In genomic region chr4:92826981-92827380, GRCm38 (mm10) we compare ENCODE assay signal across 21 mouse cellular contexts.
DNase-seq lines count a peak whose midpoint lies in the region; ATAC-seq and TF ChIP-seq lines count a peak whose summit lies in the region.
"Had no signal": no experiment of that assay in that cellular context is flagged by ENCODE, and none has a peak within 500 bp of the region (broad histone marks: within the 10 kb centered on the region; RNA-seq: fewer than 3 reads in every experiment).

No protein-coding gene starts in this region.

- H3K27ac ChIP-seq in kidney, embryonic 14.5 days (ENCODE audit: low read depth, low read length): no peak overlapping the region
- H3K27ac ChIP-seq in intestine, postnatal 0 days (ENCODE audit: low read depth, low read length): no peak overlapping the region
- H3K27ac ChIP-seq in kidney, postnatal 0 days: no peak overlapping the region
- no peak overlapping the region for H3K27ac ChIP-seq in embryonic facial prominence, embryonic 10.5 days (replicated peaks)
- H3K27ac ChIP-seq: embryonic facial prominence, embryonic 15.5 days; forebrain, embryonic 10.5 days; gastrocnemius, adult 2 months; heart, embryonic 10.5 days; hindbrain, embryonic 12.5 days had no signal

- H3K9me3 ChIP-seq in kidney, embryonic 14.5 days (ENCODE audit: control insufficient read depth, low read length): no peaks in the 10 kb centered on the region
- H3K9me3 ChIP-seq in intestine, postnatal 0 days (ENCODE audit: control insufficient read depth): no peaks in the 10 kb centered on the region
- H3K9me3 ChIP-seq in kidney, postnatal 0 days (replicated peaks; ENCODE audit: low read length): no peaks in the 10 kb centered on the region
- no peaks in the 10 kb centered on the region for H3K9me3 ChIP-seq in embryonic facial prominence, embryonic 10.5 days
- H3K9me3 ChIP-seq: embryonic facial prominence, embryonic 15.5 days; forebrain, embryonic 10.5 days; heart, embryonic 10.5 days; hindbrain, embryonic 12.5 days had no signal

- no peak for ATAC-seq in kidney, embryonic 14.5 days (ENCODE audit: low FRiP score, low TSS enrichment)
- peak; percentile 99 for ATAC-seq in intestine, postnatal 0 days
- peak; percentile 90 for ATAC-seq in kidney, postnatal 0 days (replicated peaks; ENCODE audit: low FRiP score, low read depth)
- ATAC-seq in monocyte, adult 5-6 weeks (replicated peaks; ENCODE audit: insufficient number of reproducible peaks, low FRiP score, low TSS enrichment, poor library complexity, severe bottlenecking): no peak
- ATAC-seq: forebrain, embryonic 14.5 days had no signal

- no peaks in the 10 kb centered on the region for H3K27me3 ChIP-seq in kidney, embryonic 14.5 days (ENCODE audit: control insufficient read depth, insufficient read depth, low read length)
- H3K27me3 ChIP-seq in intestine, postnatal 0 days (replicated peaks; ENCODE audit: control insufficient read depth, insufficient read depth, low read length): no peaks in the 10 kb centered on the region
- no peaks in the 10 kb centered on the region for H3K27me3 ChIP-seq in kidney, postnatal 0 days (ENCODE audit: insufficient read depth, low read length)
- no peaks in the 10 kb centered on the region for H3K27me3 ChIP-seq in embryonic facial prominence, embryonic 10.5 days (replicated peaks; ENCODE audit: low read depth, poor library complexity, severe bottlenecking)
- H3K27me3 ChIP-seq: embryonic facial prominence, embryonic 15.5 days; hindbrain, embryonic 12.5 days had no signal

- H3K4me3 ChIP-seq in kidney, embryonic 14.5 days (ENCODE audit: low read length): no peak overlapping the region
- no peak overlapping the region for H3K4me3 ChIP-seq in intestine, postnatal 0 days (ENCODE audit: low read depth, low read length)
- no peak overlapping the region for H3K4me3 ChIP-seq in kidney, postnatal 0 days (replicated peaks; ENCODE audit: low read depth, low read length)
- H3K4me3 ChIP-seq in embryonic facial prominence, embryonic 10.5 days: no peak overlapping the region
- H3K4me3 ChIP-seq: embryonic facial prominence, embryonic 15.5 days; erythroblast, embryonic 14.5 days; forebrain, embryonic 10.5 days; gastrocnemius, adult 2 months; heart, embryonic 10.5 days; hindbrain, embryonic 12.5 days had no signal

- no peak overlapping the region for H3K9ac ChIP-seq in kidney, embryonic 14.5 days (ENCODE audit: low read depth, low read length)
- H3K9ac ChIP-seq in intestine, postnatal 0 days (ENCODE audit: low read depth, low read length): no peak overlapping the region
- no peak overlapping the region for H3K9ac ChIP-seq in kidney, postnatal 0 days (ENCODE audit: low read depth, low read length)
- H3K9ac ChIP-seq: embryonic facial prominence, embryonic 15.5 days; hindbrain, embryonic 12.5 days had no signal

- no peaks in the 10 kb centered on the region for H3K4me1 ChIP-seq in kidney, embryonic 14.5 days (ENCODE audit: control insufficient read depth, insufficient read depth, low read length)
- no peaks in the 10 kb centered on the region for H3K4me1 ChIP-seq in intestine, postnatal 0 days (replicated peaks; ENCODE audit: control insufficient read depth, insufficient read depth, low read length)
- H3K4me1 ChIP-seq in kidney, postnatal 0 days (replicated peaks; ENCODE audit: insufficient read depth, low read length): no peaks in the 10 kb centered on the region
- H3K4me1 ChIP-seq in embryonic facial prominence, embryonic 10.5 days: no peaks in the 10 kb centered on the region
- H3K4me1 ChIP-seq: embryonic facial prominence, embryonic 15.5 days; forebrain, embryonic 10.5 days; heart, embryonic 10.5 days; hindbrain, embryonic 12.5 days had no signal

- H3K4me2 ChIP-seq in kidney, embryonic 14.5 days (replicated peaks; ENCODE audit: low read depth, low read length): no peak overlapping the region
- H3K4me2 ChIP-seq in intestine, postnatal 0 days (replicated peaks; ENCODE audit: low read depth): no peak overlapping the region
- no peak overlapping the region for H3K4me2 ChIP-seq in kidney, postnatal 0 days (ENCODE audit: low read length)
- H3K4me2 ChIP-seq: embryonic facial prominence, embryonic 15.5 days; hindbrain, embryonic 12.5 days had no signal

- DNase-seq in kidney, adult 9 months: peak; percentile 81
- DNase-seq in kidney, postnatal 0 days (ENCODE audit: low spot score): peak; percentile 54
- DNase-seq in embryonic facial prominence, embryonic 10.5 days (ENCODE audit: low spot score): no peak
- DNase-seq: adrenal gland, adult 2 months; adrenal gland, postnatal 25 days; cerebellum, adult 2 months; cerebellum, postnatal 10 days; gastrocnemius, adult 2 months; gastrocnemius, postnatal 25 days; heart, adult 11 months; heart, postnatal 10 days; heart, postnatal 4 days had no signal

- no peak for TF ChIP-seq CTCF in intestine, postnatal 0 days (IDR thresholded peaks at IDR 0.05; ENCODE audit: low read depth)
- no peak for TF ChIP-seq CTCF in kidney, postnatal 0 days (IDR thresholded peaks at IDR 0.05; ENCODE audit: low read depth)

- H3K36me3 ChIP-seq in kidney, embryonic 14.5 days (ENCODE audit: control insufficient read depth, insufficient read depth, low read length): no peaks in the 10 kb centered on the region
- H3K36me3 ChIP-seq in intestine, postnatal 0 days (ENCODE audit: control insufficient read depth, insufficient read depth): no peaks in the 10 kb centered on the region
- H3K36me3 ChIP-seq in kidney, postnatal 0 days (ENCODE audit: insufficient read depth, low read length): no peaks in the 10 kb centered on the region
- no peaks in the 10 kb centered on the region for H3K36me3 ChIP-seq in embryonic facial prominence, embryonic 10.5 days (replicated peaks)
- H3K36me3 ChIP-seq: embryonic facial prominence, embryonic 15.5 days; forebrain, embryonic 10.5 days; heart, embryonic 10.5 days; hindbrain, embryonic 12.5 days had no signal

Comparison
In these comparisons a context has a peak if more than half of its experiments do, and no peak if none do; other contexts are left out.
1. ATAC-seq: peak in intestine, postnatal 0 days (single experiment) and kidney, postnatal 0 days (single experiment); none in kidney, embryonic 14.5 days (single experiment) and monocyte, adult 5-6 weeks (single experiment).